Mouse (Mus musculus): ENCODE results near the gene Ccdc50.

Gene Ccdc50

DNA sequence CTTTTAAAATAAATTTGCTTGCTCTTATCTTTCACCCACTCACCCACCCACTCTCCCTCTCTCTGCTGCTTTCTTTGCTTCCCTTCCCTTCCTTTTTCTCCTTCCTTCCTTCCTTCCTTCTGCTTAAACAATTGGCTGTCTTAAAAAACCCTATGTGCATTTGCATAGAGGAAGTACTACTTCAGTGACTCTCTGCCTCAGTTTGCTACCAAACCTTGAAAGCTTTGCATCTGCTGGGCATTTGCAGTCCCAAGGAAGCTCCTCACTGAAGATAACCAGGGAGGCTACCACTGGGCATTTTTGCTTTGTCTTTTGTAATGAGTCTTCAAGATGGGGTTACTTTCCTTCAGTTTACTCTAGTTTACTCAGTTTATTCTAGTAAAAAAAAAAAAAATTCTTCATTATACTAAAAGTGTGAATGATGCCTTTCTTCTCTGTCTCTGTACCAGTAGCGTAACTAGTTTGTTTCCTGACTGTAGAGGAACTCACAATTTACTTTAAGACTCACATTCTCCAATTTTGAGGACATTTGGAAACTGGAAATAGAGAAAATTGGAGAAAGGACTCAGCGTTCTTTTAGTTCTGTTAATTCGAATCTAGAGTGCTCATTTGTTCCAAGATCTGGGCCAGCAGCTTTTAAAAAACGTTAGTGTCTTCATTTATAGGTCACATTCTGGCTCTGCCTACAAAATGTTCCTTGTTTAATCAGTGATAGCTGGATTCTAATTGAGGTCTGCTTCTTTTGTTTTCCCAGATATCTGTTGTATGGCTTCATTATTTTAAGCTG is 6.8 kb downstream of the Ccdc50 start:
- in situ Hi-C loops (cut with MseI, MboI): no loop called here

DNA sequence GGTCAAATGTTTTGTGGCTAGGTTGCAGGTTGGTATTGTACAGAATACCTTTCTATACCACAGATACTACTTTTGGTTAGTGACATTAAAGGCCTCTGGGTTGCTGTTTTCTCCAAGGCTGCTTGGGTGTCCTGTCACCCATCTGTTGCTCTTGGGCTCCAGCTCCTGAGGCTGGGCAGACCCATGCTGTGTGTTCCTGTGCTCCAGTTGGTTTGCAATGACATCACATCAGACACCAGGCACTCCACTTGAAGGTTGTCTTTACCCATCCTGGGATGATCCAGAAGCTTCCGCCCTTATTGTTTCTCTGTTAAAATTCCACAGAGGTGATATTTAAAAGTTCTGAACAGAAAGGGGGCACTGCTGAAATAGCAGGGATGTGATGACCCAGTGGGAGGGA is 8.3 kb downstream of the Ccdc50 start:
- in situ Hi-C loops (cut with MseI, MboI): no loop called here

DNA sequence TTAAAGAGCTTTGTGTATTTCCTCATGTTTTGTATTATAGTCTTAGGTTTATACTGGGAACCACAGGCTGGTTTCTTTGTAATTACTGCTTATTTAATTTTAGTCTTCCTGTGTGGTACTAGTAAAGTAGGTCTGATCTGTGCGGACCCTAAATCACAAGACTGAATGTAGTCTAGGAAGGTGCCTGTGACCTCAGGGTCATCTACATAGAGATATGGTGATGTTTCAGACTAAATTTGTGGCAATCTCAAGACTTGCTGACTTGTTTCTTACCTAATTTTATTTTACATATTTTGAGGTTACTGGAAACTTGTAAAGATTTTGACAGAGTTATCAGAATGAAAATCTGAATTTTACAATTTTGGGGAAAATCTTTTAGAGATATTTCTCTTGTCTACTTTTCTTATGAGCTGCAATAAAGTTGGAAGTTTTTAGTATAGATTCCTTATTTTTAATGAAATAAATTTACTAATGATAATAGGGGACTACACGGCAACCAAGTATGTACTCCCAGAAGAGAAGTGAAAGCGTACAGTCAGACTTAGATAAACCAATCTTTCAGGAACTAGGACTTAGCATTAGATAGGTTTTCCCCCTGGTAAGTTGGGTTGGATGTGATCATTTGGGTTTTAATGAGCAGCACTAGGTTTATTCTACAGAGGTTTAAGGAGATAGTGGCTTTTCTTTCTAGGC is 10.5 kb downstream of the Ccdc50 start:
- in situ Hi-C loops (cut with MseI, MboI): no loop called here

DNA sequence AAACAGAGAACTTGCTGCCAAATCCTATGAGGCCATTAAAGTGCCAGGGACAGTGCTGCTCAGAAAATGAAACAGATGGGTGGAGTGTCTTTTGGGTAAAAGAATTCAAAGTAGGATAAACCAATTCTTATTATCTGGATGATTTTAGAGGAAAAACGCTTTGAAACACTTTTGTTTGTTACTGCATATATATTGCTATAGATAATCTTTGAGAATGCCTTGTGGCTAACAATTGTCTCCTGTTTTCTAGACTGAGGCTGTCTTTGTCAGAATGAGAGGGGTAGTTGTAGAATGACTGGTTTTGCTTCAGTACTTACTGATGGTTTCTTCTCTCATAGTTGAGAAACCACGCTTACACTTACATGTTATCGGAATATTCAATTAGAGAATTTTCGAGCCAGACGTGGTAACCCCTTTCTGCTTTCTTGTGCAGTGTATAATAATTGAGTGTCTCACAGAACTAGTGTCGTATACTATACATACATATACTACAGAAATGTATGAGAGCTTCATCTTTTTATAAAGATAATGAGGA is 11.1 kb downstream of the Ccdc50 start:
- in situ Hi-C loops (cut with MseI, MboI): no loop called here

DNA sequence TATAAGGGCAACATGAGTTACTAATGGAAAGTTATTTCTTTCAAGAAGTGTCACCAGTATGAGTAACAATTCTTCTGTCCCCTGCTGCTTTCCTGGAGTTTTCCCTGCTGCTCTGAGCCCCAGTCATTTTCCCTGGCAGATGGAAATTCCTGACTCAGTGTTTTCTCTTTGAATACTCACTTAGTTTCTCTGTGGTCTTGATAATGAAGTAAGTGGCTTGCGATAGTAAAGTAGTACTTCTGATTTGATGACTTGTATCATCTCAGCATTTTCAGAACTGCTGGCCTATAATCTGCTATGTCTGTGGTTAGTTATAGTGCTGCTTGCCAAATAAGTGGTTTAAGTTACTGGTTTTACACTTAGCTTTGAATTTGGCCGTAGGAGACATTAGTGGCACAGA is 12.9 kb downstream of the Ccdc50 start:
- in situ Hi-C loops (cut with MseI, MboI): no loop called here

DNA sequence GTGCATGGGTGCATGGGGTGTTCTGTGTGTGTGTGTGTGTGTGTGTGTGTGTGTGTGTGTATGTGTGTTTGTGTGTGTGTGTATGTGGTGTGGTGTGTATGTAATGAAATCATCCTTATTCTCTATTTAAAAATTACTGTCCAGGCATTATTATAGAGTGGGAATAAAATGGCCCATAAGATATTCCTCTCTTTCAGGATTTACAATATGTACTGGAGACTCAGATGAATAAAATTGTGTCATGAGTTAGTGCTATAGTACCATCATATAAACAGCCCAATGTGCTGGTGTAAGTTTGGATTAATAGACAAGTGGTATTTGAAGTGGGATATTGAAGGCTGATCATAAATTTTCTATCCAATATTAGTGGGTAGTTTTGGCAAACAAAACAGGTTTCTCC is 15.4 kb downstream of the Ccdc50 start:
- in situ Hi-C loops (cut with MseI, MboI): no loop called here

DNA sequence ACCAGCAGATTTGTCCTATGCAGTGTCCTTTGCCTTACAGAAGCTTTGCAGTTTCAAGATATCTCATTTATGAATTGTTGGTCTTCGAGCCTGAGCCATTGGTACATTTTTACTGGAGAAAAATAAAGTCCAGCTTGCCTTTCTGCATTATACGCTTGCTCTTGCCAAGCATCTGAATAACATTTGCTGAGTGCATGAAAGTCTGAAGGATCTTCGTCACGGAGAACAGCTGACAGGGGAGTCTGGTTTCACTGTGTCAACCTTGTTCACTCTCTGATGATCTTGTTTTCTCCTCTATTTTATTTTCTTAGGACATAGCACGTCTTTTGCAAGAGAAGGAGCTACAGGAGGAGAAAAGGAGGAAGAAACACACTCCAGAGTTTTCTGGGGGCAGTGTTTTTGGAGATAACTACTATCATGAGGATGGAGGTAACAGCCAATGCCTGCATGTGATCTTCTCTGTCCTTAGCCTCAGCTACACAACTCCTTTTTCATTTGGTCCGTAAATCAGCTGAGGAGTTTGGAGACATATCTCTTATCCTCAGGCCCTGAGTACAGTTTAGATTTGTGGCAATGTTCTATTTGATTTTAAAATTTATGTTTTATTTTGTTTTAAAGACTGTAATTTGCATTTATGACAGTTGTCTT is 28.4 kb downstream of the Ccdc50 start:
- in situ Hi-C loops (cut with MseI, MboI): no loop called here

DNA sequence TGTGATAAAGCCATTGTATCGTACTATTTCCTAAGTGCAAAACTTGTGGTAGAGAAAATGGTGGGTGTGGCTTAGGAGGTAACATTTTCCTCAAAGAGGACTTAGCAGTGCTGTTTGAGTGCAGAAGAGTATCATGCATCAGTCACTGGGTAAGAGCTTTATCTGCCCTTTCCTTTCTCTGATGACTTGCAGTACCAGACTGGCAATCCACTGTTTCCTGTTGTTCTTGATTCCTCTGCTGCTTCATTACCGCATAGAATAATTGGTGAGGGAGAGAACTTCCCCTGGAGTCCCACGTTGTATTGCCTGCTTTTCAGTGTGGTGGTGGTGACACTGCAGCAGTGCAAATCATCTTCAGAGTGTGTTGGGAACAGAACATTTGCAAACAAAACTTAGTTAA is 29.0 kb downstream of the Ccdc50 start:
- in situ Hi-C loops (cut with MseI, MboI): no loop called here

DNA sequence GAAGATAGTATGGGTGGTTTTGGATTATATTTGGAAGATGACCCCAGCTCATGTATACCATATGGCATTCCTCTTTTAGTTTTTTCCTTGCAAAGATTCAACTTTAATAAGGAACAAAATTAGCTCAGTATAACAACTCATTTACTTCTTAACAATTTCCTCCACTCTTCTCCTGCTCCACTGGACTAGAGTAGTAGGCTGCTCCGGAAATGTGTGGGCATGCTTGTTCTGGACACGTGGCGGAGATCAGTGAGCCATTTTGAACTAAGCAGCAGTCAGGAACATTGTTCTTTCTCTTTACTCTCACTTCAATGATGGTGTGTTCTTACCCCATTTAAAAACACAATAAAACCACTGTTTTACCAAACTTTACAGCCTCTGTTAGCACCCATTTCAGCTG is 32.3 kb downstream of the Ccdc50 start:
- in situ Hi-C loops (cut with MseI, MboI): no loop called here

DNA sequence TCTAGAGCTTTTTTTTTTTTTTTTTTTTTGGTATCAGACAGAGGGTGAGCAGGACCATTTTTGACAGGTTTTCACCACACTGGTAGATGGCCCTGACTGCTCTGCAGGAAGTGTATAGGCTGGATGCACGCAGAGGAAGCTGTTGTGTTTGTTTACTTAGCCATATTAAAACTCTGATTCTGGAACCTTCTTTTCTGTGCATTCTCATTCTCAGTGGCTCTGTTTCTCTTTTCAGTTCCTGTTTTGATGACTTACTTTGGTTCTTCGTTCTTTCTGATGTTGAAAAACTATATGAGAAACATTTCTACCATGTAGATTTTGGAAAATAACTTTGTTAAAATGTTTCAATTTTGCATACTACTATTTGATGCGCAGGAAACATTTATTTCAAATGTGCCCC is 46.4 kb downstream of the Ccdc50 start:
- in situ Hi-C loops (cut with MseI, MboI): no loop called here

DNA sequence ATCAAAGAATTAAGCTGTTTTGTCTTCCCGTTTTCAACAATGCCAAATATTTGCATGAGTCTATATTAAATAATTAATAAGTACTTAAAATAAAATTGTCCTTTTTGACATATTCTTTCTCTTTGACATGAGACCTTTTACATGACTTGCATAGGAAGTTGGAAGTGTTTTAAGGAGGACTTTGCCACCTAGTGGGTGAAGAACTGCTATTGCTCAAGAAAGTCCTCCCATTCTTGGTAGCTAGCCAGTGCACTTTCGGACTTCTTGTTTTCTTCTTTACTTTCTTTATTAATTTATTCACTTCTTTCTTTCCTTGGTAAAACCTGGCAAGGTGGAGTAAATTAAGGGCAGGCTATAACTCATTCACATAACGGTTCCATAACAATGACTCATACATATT is 55.3 kb downstream of the Ccdc50 start:
- in situ Hi-C loops (cut with MseI, MboI): no loop called here

DNA sequence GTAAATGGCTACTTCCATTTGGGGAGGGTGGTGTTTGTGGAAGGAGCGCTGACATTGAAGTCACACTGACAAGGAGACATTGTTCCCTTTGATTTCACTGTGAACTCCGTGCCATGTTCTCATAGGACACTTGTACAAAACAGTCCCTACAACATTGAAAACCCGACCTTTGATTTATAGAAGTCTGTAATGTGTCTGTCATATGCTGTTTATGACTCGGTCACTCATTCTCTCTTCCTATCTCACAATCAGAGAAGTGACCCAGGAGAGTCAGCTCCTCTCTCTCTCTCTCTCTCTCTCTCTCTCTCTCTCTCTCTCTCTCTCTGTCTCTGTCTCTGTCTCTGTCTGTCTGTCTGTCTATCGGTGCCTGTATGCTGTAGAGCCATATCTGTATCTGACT is 60.7 kb downstream of the Ccdc50 start:
- in situ Hi-C loops (cut with MseI, MboI): no loop called here

DNA sequence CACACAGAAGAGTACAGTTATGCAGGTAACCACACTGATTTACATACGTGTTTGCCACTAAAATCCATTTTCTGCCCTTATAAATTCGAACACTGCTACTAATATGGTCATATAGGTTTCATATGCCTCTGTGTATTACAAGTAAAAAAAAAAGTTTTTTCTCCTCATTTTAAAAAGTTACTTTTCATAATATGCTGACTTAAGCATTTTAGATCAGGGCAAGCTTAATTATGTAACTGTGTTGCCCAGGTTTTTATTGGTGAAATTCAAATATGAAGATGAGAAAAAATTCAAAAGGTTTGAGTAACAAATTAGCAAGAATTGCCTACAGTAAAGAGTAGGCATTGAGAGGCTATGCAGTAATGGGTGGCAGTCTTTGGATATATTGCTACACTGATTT is 62.0 kb downstream of the Ccdc50 start:
- in situ Hi-C loops (cut with MseI, MboI): no loop called here

DNA sequence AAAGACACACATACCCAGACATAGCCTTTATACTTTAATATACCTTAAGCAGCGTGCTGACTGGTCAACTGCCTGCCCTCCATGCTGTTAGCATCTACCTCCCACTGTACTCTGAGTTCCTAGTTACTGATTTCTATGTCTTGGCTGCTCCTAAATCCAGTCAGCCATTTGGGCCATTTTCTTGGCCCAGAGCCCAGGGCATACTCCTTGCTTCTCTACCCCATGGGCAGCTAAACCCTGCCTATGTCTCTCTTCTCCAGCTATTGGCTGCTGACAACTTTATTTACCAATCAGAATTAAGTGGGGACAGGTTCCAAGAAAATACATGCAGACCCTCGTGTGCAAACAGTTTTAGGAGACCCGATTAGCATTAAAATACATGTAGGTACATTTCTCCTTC is 64.7 kb downstream of the Ccdc50 start:
- in situ Hi-C loops (cut with MseI, MboI): no loop called here

DNA sequence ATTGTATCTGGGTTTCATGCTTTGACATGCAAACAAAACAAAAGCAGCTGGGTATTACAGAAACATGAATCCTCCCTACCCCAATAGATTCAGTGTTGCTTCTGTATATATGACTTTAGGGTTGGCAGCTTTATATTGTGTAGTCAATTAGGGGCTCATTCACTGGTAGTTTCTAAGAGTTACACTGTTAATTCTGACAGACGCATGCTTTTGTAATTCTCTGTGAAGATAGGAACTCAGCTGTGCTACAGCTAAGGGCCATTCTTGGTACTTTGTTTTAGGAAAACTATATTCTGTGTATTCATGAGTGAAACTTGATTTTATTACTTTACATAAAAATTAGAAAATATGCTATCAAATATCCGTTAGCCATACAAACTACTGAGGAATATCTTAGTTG is 65.2 kb downstream of the Ccdc50 start:
- in situ Hi-C loops (cut with MseI, MboI): no loop called here

DNA sequence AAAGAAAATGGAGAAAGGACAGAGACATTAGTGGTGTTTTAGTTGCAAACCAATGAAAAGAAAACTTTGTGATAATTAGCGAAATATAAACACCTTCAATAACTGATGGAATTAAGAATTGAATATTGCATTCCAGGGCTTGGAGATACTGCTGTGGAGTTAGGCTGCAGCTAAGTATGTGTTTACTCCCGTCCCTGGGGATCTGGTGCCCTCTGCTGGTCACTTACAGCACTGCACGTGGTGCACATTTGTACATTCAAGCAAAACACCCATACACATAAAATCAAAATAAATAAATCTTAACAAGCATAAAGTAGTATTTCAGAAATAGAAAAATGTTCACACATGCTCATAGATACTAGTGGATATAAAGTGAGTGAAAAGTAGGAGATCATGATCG is 68.6 kb downstream of the Ccdc50 start:
- in situ Hi-C loops (cut with MseI, MboI): no loop called here

DNA sequence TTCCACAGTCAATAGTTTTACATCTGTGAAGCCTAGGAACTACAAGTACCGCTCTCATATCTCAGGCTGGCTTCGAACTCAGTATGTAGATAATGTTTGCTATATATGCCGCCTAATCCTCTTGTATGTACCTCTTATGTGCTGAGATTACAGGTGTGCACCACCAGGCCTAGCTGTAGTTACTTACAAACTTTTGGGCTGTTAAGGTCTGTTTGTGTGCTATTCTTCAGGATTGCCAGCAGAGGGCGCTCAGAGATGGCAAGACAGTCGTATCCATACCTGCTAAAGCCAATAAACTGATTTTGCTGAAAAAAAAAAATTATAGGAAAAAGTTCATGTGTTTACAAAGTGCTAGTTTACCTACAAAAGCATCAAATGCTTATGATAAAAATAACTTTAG is 80.1 kb downstream of the Ccdc50 start:
- in situ Hi-C loops (cut with MseI, MboI): loop anchor here in 1 of 2 experiments (10.0 kb wide), 1 partner anchor 1026 kb away; no protein-coding TSS in a partner anchor

DNA sequence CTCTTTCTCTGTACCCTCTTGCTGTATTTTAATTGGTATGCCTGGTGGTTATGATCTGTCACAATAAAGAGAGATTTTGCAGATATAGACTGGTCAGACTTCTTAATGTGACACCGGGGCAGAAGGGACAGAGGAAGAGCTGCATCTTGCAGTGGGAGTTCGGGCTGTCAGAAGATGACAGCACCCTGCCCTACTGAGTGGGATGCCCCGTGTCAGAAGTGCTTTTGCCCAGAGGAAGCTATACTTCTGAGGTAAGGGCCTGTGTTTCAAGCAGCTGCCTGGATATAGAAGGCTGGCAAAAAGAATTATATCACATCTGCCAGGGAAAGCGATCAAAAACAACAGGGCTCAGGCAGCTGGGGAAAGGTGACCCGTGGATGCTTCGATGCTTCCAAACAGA is 82.7 kb downstream of the Ccdc50 start:
- in situ Hi-C loops (cut with MseI, MboI): loop anchor here in 1 of 2 experiments (10.0 kb wide), 1 partner anchor 1013 kb away; no protein-coding TSS in a partner anchor

DNA sequence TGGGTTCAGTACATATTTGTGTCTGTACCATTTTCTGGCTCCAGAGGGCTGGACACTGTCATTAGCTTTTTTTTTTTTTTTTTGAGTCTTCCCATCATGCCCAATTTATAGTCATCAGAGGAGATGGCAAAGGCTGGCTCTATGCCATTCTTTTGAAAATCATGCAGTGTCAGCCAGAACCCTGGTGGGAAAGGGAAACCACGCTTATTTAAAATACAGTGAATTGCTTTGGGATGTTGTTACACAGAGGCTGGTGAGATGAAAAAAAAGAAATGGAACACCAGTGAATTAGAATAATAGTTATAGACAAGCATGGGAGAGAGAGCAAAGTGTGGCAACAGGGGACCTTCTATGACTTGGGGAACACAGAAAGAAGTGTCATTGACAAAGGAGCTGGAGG is 95.2 kb downstream of the Ccdc50 start:
- in situ Hi-C loops (cut with MseI, MboI): no loop called here

Measured in mouse trophoblast stem cell (cell line).